Mouse (Mus musculus) MEL (cell line): Measurements from ENCODE around the gene Chrna9.

Source experiments
- CTCF ChIP-seq, 3 experiments: IDR thresholded peaks in 2 of 3; conservative IDR thresholded peaks in 1 of 3; 2 replicates each; pipeline ENCODE4 v1.5.1; 2011 to 2012; ENCODE audit warnings: low read length in 3 of 3, low read depth in 2 of 3, mild to moderate bottlenecking in 2 of 3, improper control_type of control experiment in 1 of 3, inconsistent platforms in 1 of 3, mixed read lengths in 1 of 3, moderate library complexity in 1 of 3; ENCODE audit not compliant: control insufficient read depth in 1 of 3, insufficient read depth in 1 of 3, poor library complexity in 1 of 3, severe bottlenecking in 1 of 3
- EP300 ChIP-seq, 2 experiments: IDR thresholded peaks; 2 replicates each; pipeline ENCODE4 v1.6.1; 2011; ENCODE audit warnings: improper control_type of control experiment in 2 of 2, low read length in 2 of 2, low read depth in 1 of 2, mild to moderate bottlenecking in 1 of 2
- MAX ChIP-seq: IDR thresholded peaks from 2 replicates; pipeline ENCODE4 v1.6.1; 2011; ENCODE audit warnings: low read length, improper control_type of control experiment
- MYC ChIP-seq: IDR thresholded peaks from 2 replicates; pipeline ENCODE4 v1.6.1; 2011; ENCODE audit warnings: low read depth, mild to moderate bottlenecking, low read length, improper control_type of control experiment, moderate library complexity
- POLR2AphosphoS2 ChIP-seq: IDR thresholded peaks from 2 replicates; pipeline ENCODE4 v1.6.1; 2011; ENCODE audit warnings: low read length, improper control_type of control experiment
- RAD21 ChIP-seq: IDR thresholded peaks from 2 replicates; pipeline ENCODE4 v1.6.1; 2011; ENCODE audit warnings: mild to moderate bottlenecking, low read depth, low read length, improper control_type of control experiment
- TCF12 ChIP-seq: IDR thresholded peaks from 2 replicates; pipeline ENCODE4 v1.6.1; 2014; ENCODE audit warnings: low read depth, mild to moderate bottlenecking, inconsistent platforms, low read length, improper control_type of control experiment, moderate library complexity

GRCm38 (mm10) chr5:65999106-65999505 lies 64.4 kb downstream of the Chrna9 start:
- TF ChIP-seq EP300 (IDR thresholded peaks at IDR 0.05; ENCODE audit: low read depth in 1 of 2, low read length in 2 of 2) = no peak
- TF ChIP-seq CTCF (IDR thresholded peaks at IDR 0.05 in 2 of 3, conservative IDR thresholded peaks at IDR 0.05 in 1 of 3; ENCODE audit: control insufficient read depth in 1 of 3, insufficient read depth in 1 of 3, low read depth in 2 of 3, low read length in 3 of 3, poor library complexity in 1 of 3, severe bottlenecking in 1 of 3) = no peak
- no peak for TF ChIP-seq MAX
- TF ChIP-seq RAD21 = no peak
- no peak for TF ChIP-seq POLR2AphosphoS2
- TF ChIP-seq TCF12 = no peak
- no peak for TF ChIP-seq MYC
